Mouse (Mus musculus): Measurements from ENCODE around the gene Dennd1b. TPM values are rescaled to one million over a fixed set of nuclear protein-coding genes. Genes with fewer than 3 reads are reported as not detected.

Dennd1b gene
- total RNA-seq (2014; fragmentation: Nextera tagmentation) (51.7 and 57.2 TPM in 2 replicates), total RNA-seq (2017) (36.3 and 39.2 TPM in 2 replicates), polyA plus RNA-seq (2012) (4.4 and 4.9 TPM in 2 replicates)

DNA sequence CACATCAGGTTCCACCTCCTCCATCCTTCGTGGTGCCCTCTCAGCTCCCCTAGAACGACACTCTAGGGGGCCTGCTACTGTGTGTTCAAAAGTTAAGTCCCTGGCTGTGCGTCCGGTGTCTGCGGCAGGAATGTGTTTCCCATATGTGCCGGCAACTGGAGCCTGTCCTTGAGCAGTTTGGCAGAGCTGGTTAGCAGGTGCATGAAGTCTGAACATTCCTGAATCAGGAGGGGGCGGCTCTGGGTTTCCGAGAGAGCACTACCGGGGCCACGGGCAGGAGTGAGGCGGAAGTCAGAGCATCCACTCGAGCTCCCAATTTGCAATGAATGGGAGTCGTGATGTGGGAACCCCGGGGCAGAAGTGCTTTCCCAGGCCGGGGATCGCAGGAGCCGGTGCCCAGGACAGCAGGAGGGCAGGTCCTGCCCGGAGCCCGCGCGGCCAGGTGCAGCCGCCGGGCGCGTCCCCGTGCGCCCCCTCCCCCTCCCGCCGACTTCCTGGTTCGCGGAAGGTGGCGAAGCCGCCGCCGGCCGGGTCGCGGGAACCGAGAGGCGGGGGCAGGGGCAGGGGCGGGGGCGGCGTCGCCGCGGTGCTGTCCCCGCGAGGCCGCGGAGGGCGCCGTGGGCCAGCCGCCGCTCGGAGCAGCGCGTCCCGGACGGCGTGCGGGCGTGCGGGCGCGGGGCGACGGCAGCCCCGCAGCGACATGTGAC, at the start of gene Dennd1b:
Dennd1b (plus strand) TSS at position 275 of the 707 bp plus-strand sequence.
- TF ChIP-seq GATA2 (IDR thresholded peaks at IDR 0.05; ENCODE audit: borderline replicate concordance, low read depth, low read length) = no peak
- TF ChIP-seq POLR2AphosphoS5 (IDR thresholded peaks at IDR 0.05; ENCODE audit: insufficient replicate concordance, low read depth, low read length) = no peak
- no peak for TF ChIP-seq GATA1 (IDR thresholded peaks at IDR 0.05; ENCODE audit: borderline replicate concordance, low read length)
- no peak for TF ChIP-seq TAL1 (conservative IDR thresholded peaks at IDR 0.05; ENCODE audit: low read depth, low read length)
- TF ChIP-seq CTCF (IDR thresholded peaks at IDR 0.05; ENCODE audit: low read depth, low read length) = no peak
- peak within 1 kb of the TSS; percentile 90 for H3K4me3 ChIP-seq (ENCODE audit: low read depth, low read length)

GRCm38 (mm10) chr1:138915596-138915995, 47.6 kb upstream of the Dennd1b start:
- H3K4me3 ChIP-seq (ENCODE audit: low read depth, low read length) = no peak overlapping the region
- H3K36me3 ChIP-seq (replicated peaks) = no peaks in the 10 kb centered on the region
- no peak for DNase-seq (ENCODE audit: low spot score)
- no peaks in the 10 kb centered on the region for H3K9me3 ChIP-seq (replicated peaks)
- no peaks in the 10 kb centered on the region for H3K4me1 ChIP-seq (ENCODE audit: insufficient read depth, low read depth, low read length)
- no peak for TF ChIP-seq POLR2AphosphoS5 (IDR thresholded peaks at IDR 0.05; ENCODE audit: insufficient replicate concordance, low read depth, low read length)
- TF ChIP-seq GATA1 (IDR thresholded peaks at IDR 0.05; ENCODE audit: borderline replicate concordance, low read length) = no peak
- no peak for TF ChIP-seq CTCF (IDR thresholded peaks at IDR 0.05; ENCODE audit: low read depth, low read length)
- no peak for TF ChIP-seq GATA2 (IDR thresholded peaks at IDR 0.05; ENCODE audit: borderline replicate concordance, low read depth, low read length)
- no peak for TF ChIP-seq TAL1 (conservative IDR thresholded peaks at IDR 0.05; ENCODE audit: low read depth, low read length)
- no peak for ATAC-seq (ENCODE audit: extremely low read depth, insufficient number of reproducible peaks, low FRiP score, poor library complexity, severe bottlenecking)
- peaks cover 2% of the 10 kb centered on the region; the same call in 1 of the 2 replicates for H3K27me3 ChIP-seq (ENCODE audit: insufficient read depth, low read length)

More for the DNA sequence above, at the start of gene Dennd1b:
- peak; percentile 76 for DNase-seq (ENCODE audit: low spot score)
- H3K4me1 ChIP-seq (ENCODE audit: insufficient read depth, low read depth, low read length) = peaks cover 54% of the 10 kb centered on the region
- peak; percentile 52 for ATAC-seq (ENCODE audit: extremely low read depth, insufficient number of reproducible peaks, low FRiP score, poor library complexity, severe bottlenecking)
- H3K9me3 ChIP-seq (replicated peaks) = no peaks in the 10 kb centered on the region
- H3K36me3 ChIP-seq (replicated peaks) = peaks cover 26% of the 10 kb centered on the region
- peaks cover 5% of the 10 kb centered on the region; the same call in 1 of the 2 replicates for H3K27me3 ChIP-seq (ENCODE audit: insufficient read depth, low read length)

- no peak overlapping the region for H3K4me3 ChIP-seq (ENCODE audit: low read depth, low read length)
- no peak for TF ChIP-seq CTCF (IDR thresholded peaks at IDR 0.05; ENCODE audit: low read depth, low read length)
- ATAC-seq (ENCODE audit: extremely low read depth, insufficient number of reproducible peaks, low FRiP score, poor library complexity, severe bottlenecking) = no peak
- H3K36me3 ChIP-seq (replicated peaks) = no peaks in the 10 kb centered on the region
- no peak for DNase-seq (ENCODE audit: low spot score)
- H3K9me3 ChIP-seq (replicated peaks) = no peaks in the 10 kb centered on the region
- H3K27me3 ChIP-seq (ENCODE audit: insufficient read depth, low read length) = peaks cover 2% of the 10 kb centered on the region; the same call in 1 of the 2 replicates
- no peaks in the 10 kb centered on the region for H3K4me1 ChIP-seq (ENCODE audit: insufficient read depth, low read depth, low read length)
Measured at GRCm38 (mm10) chr1:138919601-138920000, 43.6 kb upstream of the Dennd1b start.

- peak; percentile 35; the same call in 1 of the 2 replicates for ATAC-seq (ENCODE audit: extremely low read depth, insufficient number of reproducible peaks, low FRiP score, poor library complexity, severe bottlenecking)
- no peaks in the 10 kb centered on the region for H3K4me1 ChIP-seq (ENCODE audit: insufficient read depth, low read depth, low read length)
- H3K36me3 ChIP-seq (replicated peaks) = no peaks in the 10 kb centered on the region
- TF ChIP-seq POLR2AphosphoS5 (IDR thresholded peaks at IDR 0.05; ENCODE audit: insufficient replicate concordance, low read depth, low read length) (no peak), GATA1 (IDR thresholded peaks at IDR 0.05; ENCODE audit: borderline replicate concordance, low read length) (no peak), TAL1 (conservative IDR thresholded peaks at IDR 0.05; ENCODE audit: low read depth, low read length) (no peak), GATA2 (IDR thresholded peaks at IDR 0.05; ENCODE audit: borderline replicate concordance, low read depth, low read length) (no peak), CTCF (IDR thresholded peaks at IDR 0.05; ENCODE audit: low read depth, low read length) (no peak)
- peaks cover 2% of the 10 kb centered on the region; the same call in 1 of the 2 replicates for H3K27me3 ChIP-seq (ENCODE audit: insufficient read depth, low read length)
- no peaks in the 10 kb centered on the region for H3K9me3 ChIP-seq (replicated peaks)
- no peak overlapping the region for H3K4me3 ChIP-seq (ENCODE audit: low read depth, low read length)
- DNase-seq (ENCODE audit: low spot score) = no peak
Measured at GRCm38 (mm10) chr1:138920082-138920481, 43.2 kb upstream of the Dennd1b start.

GRCm38 (mm10) chr1:138920799-138921198, 42.4 kb upstream of the Dennd1b start:
- TF ChIP-seq TAL1 (conservative IDR thresholded peaks at IDR 0.05; ENCODE audit: low read depth, low read length) (no peak), POLR2AphosphoS5 (IDR thresholded peaks at IDR 0.05; ENCODE audit: insufficient replicate concordance, low read depth, low read length) (no peak), CTCF (IDR thresholded peaks at IDR 0.05; ENCODE audit: low read depth, low read length) (no peak), GATA1 (IDR thresholded peaks at IDR 0.05; ENCODE audit: borderline replicate concordance, low read length) (no peak), GATA2 (IDR thresholded peaks at IDR 0.05; ENCODE audit: borderline replicate concordance, low read depth, low read length) (no peak)
- peaks cover 2% of the 10 kb centered on the region; the same call in 1 of the 2 replicates for H3K27me3 ChIP-seq (ENCODE audit: insufficient read depth, low read length)
- no peaks in the 10 kb centered on the region for H3K9me3 ChIP-seq (replicated peaks)
- no peak for DNase-seq (ENCODE audit: low spot score)
- no peak for ATAC-seq (ENCODE audit: extremely low read depth, insufficient number of reproducible peaks, low FRiP score, poor library complexity, severe bottlenecking)
- no peaks in the 10 kb centered on the region for H3K36me3 ChIP-seq (replicated peaks)
- H3K4me1 ChIP-seq (ENCODE audit: insufficient read depth, low read depth, low read length) = no peaks in the 10 kb centered on the region
- H3K4me3 ChIP-seq (ENCODE audit: low read depth, low read length) = no peak overlapping the region

- DNase-seq (ENCODE audit: low spot score) (no peak), ATAC-seq (ENCODE audit: extremely low read depth, insufficient number of reproducible peaks, low FRiP score, poor library complexity, severe bottlenecking) (no peak)
- no peaks in the 10 kb centered on the region; the same call in 1 of the 2 replicates for H3K27me3 ChIP-seq (ENCODE audit: insufficient read depth, low read length)
- no peak for TF ChIP-seq TAL1 (conservative IDR thresholded peaks at IDR 0.05; ENCODE audit: low read depth, low read length)
- TF ChIP-seq GATA1 (IDR thresholded peaks at IDR 0.05; ENCODE audit: borderline replicate concordance, low read length) = no peak
- no peak for TF ChIP-seq GATA2 (IDR thresholded peaks at IDR 0.05; ENCODE audit: borderline replicate concordance, low read depth, low read length)
- TF ChIP-seq POLR2AphosphoS5 (IDR thresholded peaks at IDR 0.05; ENCODE audit: insufficient replicate concordance, low read depth, low read length) = no peak
- no peak for TF ChIP-seq CTCF (IDR thresholded peaks at IDR 0.05; ENCODE audit: low read depth, low read length)
- H3K9me3 ChIP-seq (replicated peaks) = no peaks in the 10 kb centered on the region
- no peaks in the 10 kb centered on the region for H3K36me3 ChIP-seq (replicated peaks)
- H3K4me1 ChIP-seq (ENCODE audit: insufficient read depth, low read depth, low read length) = no peaks in the 10 kb centered on the region
- H3K4me3 ChIP-seq (ENCODE audit: low read depth, low read length) = no peak overlapping the region
Measured at GRCm38 (mm10) chr1:138922886-138923285, 40.3 kb upstream of the Dennd1b start.

Measured in G1E (cell line).